Mouse (Mus musculus): Measurements from ENCODE around the gene L2hgdh. TPM values are rescaled to one million over a fixed set of nuclear protein-coding genes. Genes with fewer than 3 reads are reported as not detected.

Gene L2hgdh
- 17.3 and 18.6 TPM in 2 replicates for polyA plus RNA-seq (2014; fragmentation: Nextera tagmentation; extraction: Ambion mirVana)

DNA sequence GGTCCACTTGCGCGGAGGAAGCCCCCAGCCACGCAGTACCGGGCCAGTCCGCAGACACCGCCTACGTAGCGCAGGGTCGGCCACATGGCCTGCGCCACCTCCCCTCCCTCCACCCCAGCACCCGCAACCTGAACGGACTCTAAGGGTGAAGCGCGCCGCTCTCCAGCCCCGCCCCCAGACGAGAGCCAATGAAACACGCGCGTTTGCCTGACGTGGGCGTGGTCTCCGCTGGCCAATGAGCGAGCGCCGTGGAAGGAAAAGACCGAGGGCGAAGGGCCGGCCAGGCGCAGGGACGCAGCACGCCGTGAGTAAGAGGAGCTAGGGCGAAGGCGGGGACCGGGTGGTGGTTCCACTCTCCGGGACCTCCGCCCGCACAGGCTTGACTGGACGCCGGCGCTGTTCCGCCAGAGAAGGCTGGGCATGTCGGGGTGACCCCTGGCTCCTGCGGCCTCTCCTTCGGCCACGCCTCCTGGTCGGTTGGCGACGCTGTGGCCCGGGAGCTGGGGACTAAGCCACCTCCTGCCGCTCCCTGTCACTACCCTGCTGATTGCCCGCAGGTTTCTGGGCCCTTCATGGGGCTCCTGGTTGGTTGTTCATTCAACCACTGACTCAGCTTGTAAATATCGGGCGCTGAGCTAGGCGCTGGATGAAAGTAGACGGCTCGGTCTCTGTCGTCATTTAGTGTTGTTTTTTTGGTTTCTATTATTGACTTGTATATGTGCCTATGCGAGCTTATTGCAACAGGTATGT is at the start of gene L2hgdh, which contains the start of gene Atp5s:
L2hgdh (minus strand) TSS at position 163 of the 750 bp plus-strand sequence.
Atp5s (plus strand) TSS at position 240 of the 750 bp plus-strand sequence.
- Histone ChIP-seq H3K4me2 (ENCODE audit: low read depth, low read length) (peak within 1 kb of the TSS; percentile 79), H3K9ac (replicated peaks; ENCODE audit: low read length) (peak within 1 kb of the TSS; percentile 55), H3K4me1 (ENCODE audit: control insufficient read depth, insufficient read depth, low read length) (no peaks in the 10 kb centered on the region), H3K36me3 (replicated peaks; ENCODE audit: control insufficient read depth, insufficient read depth, low read depth, low read length) (no peaks in the 10 kb centered on the region), H3K27me3 (ENCODE audit: control insufficient read depth, insufficient read depth, low read length) (no peaks in the 10 kb centered on the region), H3K9me3 (replicated peaks; ENCODE audit: control insufficient read depth, low read length) (no peaks in the 10 kb centered on the region), H3K27ac (replicated peaks; ENCODE audit: low read depth, low read length) (0 out of 2 replicates have a peak within 1 kb of the TSS, but pooled peaks have one; percentile 2), H3K4me3 (ENCODE audit: low read depth, low read length) (peak within 1 kb of the TSS; percentile 69)
- ATAC-seq (replicated peaks; ENCODE audit: insufficient number of reproducible peaks, low FRiP score, low TSS enrichment, low read depth) (peak; percentile 98), DNase-seq (ENCODE audit: low spot score) (peak; percentile 98)
- under 1% methylated on average over 60 of the region's 60 CpGs for WGBS

DNA sequence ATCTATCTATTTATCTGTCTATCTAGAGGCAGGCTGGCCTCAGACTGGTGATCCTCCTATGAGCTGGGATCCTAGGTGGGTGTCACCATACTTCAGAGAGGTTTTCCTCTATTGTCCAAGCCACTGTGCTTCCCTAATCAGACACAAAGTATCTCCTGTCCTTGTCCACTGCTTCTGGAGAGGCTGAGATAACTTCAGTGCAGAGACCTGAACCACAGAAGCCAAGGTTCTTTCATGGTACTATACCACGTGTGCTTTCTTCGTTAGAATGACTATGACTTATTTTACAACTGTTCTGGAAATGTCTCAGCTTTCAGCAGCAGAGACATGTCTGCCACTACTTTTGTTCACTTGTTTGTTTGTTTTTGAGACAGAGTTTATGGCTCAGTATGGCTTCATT is 44.2 kb upstream of the L2hgdh start:
- Histone ChIP-seq H3K4me1 (ENCODE audit: control insufficient read depth, insufficient read depth, low read length) (no peaks in the 10 kb centered on the region), H3K4me3 (ENCODE audit: low read depth, low read length) (no peak overlapping the region), H3K4me2 (ENCODE audit: low read depth, low read length) (no peak overlapping the region), H3K36me3 (replicated peaks; ENCODE audit: control insufficient read depth, insufficient read depth, low read depth, low read length) (no peaks in the 10 kb centered on the region), H3K9ac (replicated peaks; ENCODE audit: low read length) (no peak overlapping the region), H3K27me3 (ENCODE audit: control insufficient read depth, insufficient read depth, low read length) (no peaks in the 10 kb centered on the region), H3K9me3 (replicated peaks; ENCODE audit: control insufficient read depth, low read length) (no peaks in the 10 kb centered on the region), H3K27ac (replicated peaks; ENCODE audit: low read depth, low read length) (no peak overlapping the region)
- no peak for ATAC-seq (replicated peaks; ENCODE audit: insufficient number of reproducible peaks, low FRiP score, low TSS enrichment, low read depth)
- DNase-seq (ENCODE audit: low spot score), result no peak
- WGBS, result 86% methylated on average over 2 of the region's 2 CpGs

DNA sequence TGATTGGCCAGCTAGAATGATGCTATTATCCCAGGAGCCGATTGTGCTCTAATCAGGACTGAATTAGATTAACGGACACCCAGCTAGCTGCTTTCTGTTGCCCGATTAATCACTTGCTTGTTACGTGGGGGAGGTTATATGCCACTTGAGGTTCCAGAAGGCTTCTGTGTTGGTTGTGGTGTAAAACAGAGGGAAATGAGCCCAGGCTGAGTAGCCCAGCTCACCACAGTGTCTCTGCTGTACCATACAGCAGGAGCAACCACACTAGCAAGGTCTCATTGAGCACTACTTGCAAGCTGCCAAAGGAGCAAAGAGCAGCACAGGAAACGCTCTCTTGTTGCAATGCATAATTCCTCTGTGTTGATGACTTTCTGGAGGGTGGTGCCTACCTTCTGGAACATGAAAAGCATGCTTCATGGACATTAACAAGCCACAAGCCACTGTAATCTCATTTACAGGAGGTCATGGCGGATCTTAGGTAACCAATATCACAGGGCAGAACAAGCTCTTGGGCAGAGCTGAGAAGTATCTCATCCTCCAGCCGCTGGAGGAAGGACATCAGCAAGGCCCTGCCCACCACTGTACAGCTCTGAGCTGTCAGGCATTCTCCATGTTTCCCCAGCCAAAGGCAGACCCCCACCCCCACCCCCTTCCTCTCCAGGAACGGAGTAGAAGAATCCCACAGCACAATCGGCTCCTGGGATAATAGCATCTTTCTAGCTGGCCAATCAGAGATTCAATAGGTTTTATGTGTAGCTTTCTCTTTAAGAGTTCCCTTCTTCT is 43.0 kb upstream of the L2hgdh start:
- no peak overlapping the region for H3K9ac ChIP-seq (replicated peaks; ENCODE audit: low read length)
- ATAC-seq (replicated peaks; ENCODE audit: insufficient number of reproducible peaks, low FRiP score, low TSS enrichment, low read depth), result no peak

DNA sequence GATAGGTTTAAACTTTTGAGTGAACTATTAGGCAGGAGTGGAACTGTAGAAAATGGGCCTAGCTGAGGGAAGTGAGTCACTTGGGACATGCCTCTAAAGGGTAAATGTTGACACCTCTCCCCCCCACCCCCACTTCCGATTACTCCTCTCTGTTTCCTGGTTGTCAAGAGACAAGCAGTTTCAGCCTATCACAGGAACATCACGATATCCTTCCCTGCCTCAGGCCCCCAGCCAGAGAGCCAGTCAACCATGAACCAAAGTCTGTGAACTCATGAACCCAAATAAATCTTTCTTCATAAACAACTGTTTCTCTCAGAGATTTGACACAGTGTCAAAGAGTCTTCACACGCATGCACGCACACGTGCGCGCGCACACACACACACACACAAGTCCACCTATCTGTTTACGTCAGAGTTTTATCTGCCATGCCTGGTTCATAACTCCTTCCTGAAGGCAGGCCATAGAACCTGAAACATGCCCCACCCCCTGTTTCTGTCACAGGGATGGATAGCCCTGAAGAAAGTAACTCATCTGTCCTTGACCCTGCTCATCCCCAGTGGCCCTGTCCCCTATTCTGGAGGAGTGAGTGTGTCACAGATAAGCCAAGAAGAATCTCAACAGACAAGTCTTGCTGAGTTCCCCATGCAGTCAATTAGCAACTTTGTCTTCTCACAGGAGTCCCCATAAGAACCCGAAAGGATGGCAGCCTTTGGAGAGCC is 41.7 kb upstream of the L2hgdh start:
- H3K27me3 ChIP-seq (ENCODE audit: control insufficient read depth, insufficient read depth, low read length), result no peaks in the 10 kb centered on the region
- no peak overlapping the region for H3K9ac ChIP-seq (replicated peaks; ENCODE audit: low read length)
- no peaks in the 10 kb centered on the region for H3K36me3 ChIP-seq (replicated peaks; ENCODE audit: control insufficient read depth, insufficient read depth, low read depth, low read length)
- H3K4me1 ChIP-seq (ENCODE audit: control insufficient read depth, insufficient read depth, low read length), result no peaks in the 10 kb centered on the region
- DNase-seq (ENCODE audit: low spot score), result no peak
- no peak overlapping the region for H3K27ac ChIP-seq (replicated peaks; ENCODE audit: low read depth, low read length)
- WGBS, result 83% methylated on average over 10 of the region's 10 CpGs
- no peaks in the 10 kb centered on the region for H3K9me3 ChIP-seq (replicated peaks; ENCODE audit: control insufficient read depth, low read length)
- H3K4me2 ChIP-seq (ENCODE audit: low read depth, low read length), result no peak overlapping the region
- ATAC-seq (replicated peaks; ENCODE audit: insufficient number of reproducible peaks, low FRiP score, low TSS enrichment, low read depth), result no peak
- H3K4me3 ChIP-seq (ENCODE audit: low read depth, low read length), result no peak overlapping the region

More for the DNA sequence above, 43.0 kb upstream of the L2hgdh start:
- DNase-seq (ENCODE audit: low spot score), result no peak
- H3K9me3 ChIP-seq (replicated peaks; ENCODE audit: control insufficient read depth, low read length), result no peaks in the 10 kb centered on the region
- WGBS, result 54% methylated on average over 9 of the region's 9 CpGs
- no peak overlapping the region for H3K4me3 ChIP-seq (ENCODE audit: low read depth, low read length)
- H3K4me1 ChIP-seq (ENCODE audit: control insufficient read depth, insufficient read depth, low read length), result no peaks in the 10 kb centered on the region
- no peak overlapping the region for H3K27ac ChIP-seq (replicated peaks; ENCODE audit: low read depth, low read length)
- H3K36me3 ChIP-seq (replicated peaks; ENCODE audit: control insufficient read depth, insufficient read depth, low read depth, low read length), result no peaks in the 10 kb centered on the region
- no peaks in the 10 kb centered on the region for H3K27me3 ChIP-seq (ENCODE audit: control insufficient read depth, insufficient read depth, low read length)
- no peak overlapping the region for H3K4me2 ChIP-seq (ENCODE audit: low read depth, low read length)

DNA sequence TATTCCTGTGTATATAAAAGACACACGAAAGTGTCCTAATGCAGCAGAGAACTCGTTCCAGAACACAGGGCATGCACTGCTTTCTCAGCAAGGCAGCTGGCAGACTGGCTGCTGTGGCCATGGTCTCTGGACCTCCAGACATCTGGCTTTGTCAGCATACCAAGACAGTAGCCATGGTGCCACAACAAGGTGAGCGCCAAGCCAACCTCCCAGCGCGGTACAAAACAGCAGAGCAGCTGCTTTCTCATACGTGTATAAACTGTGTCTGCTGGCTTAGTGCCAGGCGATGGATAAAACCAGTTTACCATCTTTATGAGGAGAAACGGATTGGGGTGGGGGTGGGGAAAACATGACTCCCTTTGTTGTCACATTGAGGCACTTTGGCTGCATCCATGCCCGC is 40.9 kb upstream of the L2hgdh start:
- no peaks in the 10 kb centered on the region for H3K27me3 ChIP-seq (ENCODE audit: control insufficient read depth, insufficient read depth, low read length)
- no peak overlapping the region for H3K9ac ChIP-seq (replicated peaks; ENCODE audit: low read length)
- no peak overlapping the region for H3K27ac ChIP-seq (replicated peaks; ENCODE audit: low read depth, low read length)
- no peak overlapping the region for H3K4me3 ChIP-seq (ENCODE audit: low read depth, low read length)
- DNase-seq (ENCODE audit: low spot score) (no peak), ATAC-seq (replicated peaks; ENCODE audit: insufficient number of reproducible peaks, low FRiP score, low TSS enrichment, low read depth) (no peak)
- 87% methylated on average over 9 of the region's 9 CpGs for WGBS
- H3K36me3 ChIP-seq (replicated peaks; ENCODE audit: control insufficient read depth, insufficient read depth, low read depth, low read length), result no peaks in the 10 kb centered on the region
- H3K9me3 ChIP-seq (replicated peaks; ENCODE audit: control insufficient read depth, low read length), result no peaks in the 10 kb centered on the region
- H3K4me2 ChIP-seq (ENCODE audit: low read depth, low read length), result no peak overlapping the region
- H3K4me1 ChIP-seq (ENCODE audit: control insufficient read depth, insufficient read depth, low read length), result no peaks in the 10 kb centered on the region

DNA sequence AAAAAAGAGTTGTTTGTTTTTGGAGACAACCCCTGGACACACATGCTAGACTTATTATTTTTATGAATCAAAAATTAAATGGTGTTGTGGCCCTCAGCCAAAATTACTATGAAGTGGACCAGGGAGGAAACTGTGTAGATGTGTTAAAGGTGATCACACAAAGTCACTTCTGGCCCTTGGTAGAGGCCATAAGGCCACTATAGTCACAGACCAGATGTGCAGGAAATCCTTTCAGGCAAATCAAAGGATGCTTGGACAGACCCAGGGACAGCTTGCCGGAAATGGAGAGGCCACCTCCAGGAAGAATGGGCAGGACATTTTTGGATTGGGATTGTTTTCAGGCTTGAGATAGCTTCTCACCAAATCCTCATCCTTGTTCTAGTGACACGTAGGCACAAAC is 36.9 kb upstream of the L2hgdh start:
- DNase-seq (ENCODE audit: low spot score) (no peak), ATAC-seq (replicated peaks; ENCODE audit: insufficient number of reproducible peaks, low FRiP score, low TSS enrichment, low read depth) (no peak)
- no peak overlapping the region for H3K4me2 ChIP-seq (ENCODE audit: low read depth, low read length)
- no peak overlapping the region for H3K27ac ChIP-seq (replicated peaks; ENCODE audit: low read depth, low read length)
- no peaks in the 10 kb centered on the region for H3K4me1 ChIP-seq (ENCODE audit: control insufficient read depth, insufficient read depth, low read length)
- H3K9ac ChIP-seq (replicated peaks; ENCODE audit: low read length), result no peak overlapping the region
- H3K27me3 ChIP-seq (ENCODE audit: control insufficient read depth, insufficient read depth, low read length), result no peaks in the 10 kb centered on the region
- H3K4me3 ChIP-seq (ENCODE audit: low read depth, low read length), result no peak overlapping the region
- no peaks in the 10 kb centered on the region for H3K36me3 ChIP-seq (replicated peaks; ENCODE audit: control insufficient read depth, insufficient read depth, low read depth, low read length)
- H3K9me3 ChIP-seq (replicated peaks; ENCODE audit: control insufficient read depth, low read length), result no peaks in the 10 kb centered on the region
- WGBS, result 66% methylated on average over 2 of the region's 2 CpGs

DNA sequence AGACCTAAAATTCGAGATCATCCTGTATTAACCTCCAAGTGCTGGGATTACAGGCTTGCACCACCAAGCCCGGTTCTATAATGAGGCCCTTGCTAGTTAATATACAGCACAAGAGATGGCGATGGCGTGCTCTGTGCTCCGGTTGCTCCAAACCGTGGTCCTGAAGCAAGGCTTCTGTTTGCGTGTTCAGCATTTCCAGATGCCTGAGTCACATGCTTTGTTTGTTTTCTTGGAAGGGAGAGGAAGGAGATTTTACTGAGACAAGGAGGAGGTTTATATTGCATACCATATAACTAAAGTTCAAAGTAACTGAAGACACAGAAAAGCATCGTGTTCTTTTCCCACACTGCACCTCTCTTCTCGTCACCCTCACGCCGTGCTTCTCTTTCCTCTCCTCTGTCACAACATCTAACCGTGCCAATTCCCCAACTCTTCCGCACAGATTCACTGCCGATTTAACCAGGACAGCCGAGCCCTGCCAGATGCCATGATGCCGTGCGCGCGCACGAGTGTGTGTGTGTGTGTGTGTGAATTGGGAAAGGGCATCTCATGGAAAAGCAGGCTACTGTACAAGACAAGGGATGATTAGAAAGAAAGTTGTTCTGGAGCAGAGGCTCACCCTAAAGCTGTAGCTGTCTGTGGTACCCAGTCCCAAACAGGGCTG is 36.2 kb upstream of the L2hgdh start:
- Histone ChIP-seq H3K9ac (replicated peaks; ENCODE audit: low read length) (no peak overlapping the region), H3K4me3 (ENCODE audit: low read depth, low read length) (no peak overlapping the region), H3K9me3 (replicated peaks; ENCODE audit: control insufficient read depth, low read length) (no peaks in the 10 kb centered on the region), H3K27me3 (ENCODE audit: control insufficient read depth, insufficient read depth, low read length) (no peaks in the 10 kb centered on the region), H3K36me3 (replicated peaks; ENCODE audit: control insufficient read depth, insufficient read depth, low read depth, low read length) (no peaks in the 10 kb centered on the region), H3K4me1 (ENCODE audit: control insufficient read depth, insufficient read depth, low read length) (no peaks in the 10 kb centered on the region), H3K4me2 (ENCODE audit: low read depth, low read length) (no peak overlapping the region), H3K27ac (replicated peaks; ENCODE audit: low read depth, low read length) (no peak overlapping the region)
- DNase-seq (ENCODE audit: low spot score) (no peak), ATAC-seq (replicated peaks; ENCODE audit: insufficient number of reproducible peaks, low FRiP score, low TSS enrichment, low read depth) (no peak)
- 88% methylated on average over 20 of the region's 20 CpGs for WGBS

Data from embryonic facial prominence, embryonic 11.5 days (tissue).